Mouse (Mus musculus): Measurements from ENCODE around the gene Shcbp1l. TPM values are rescaled to one million over a fixed set of nuclear protein-coding genes. Genes with fewer than 3 reads are reported as not detected.
A peak's percentile ranks its signal among the peaks of the same experiment; 100 is the strongest.
"Not testable (repeated sequence)": the region's sequence is repeated elsewhere in the genome, so short reads cannot be mapped to it uniquely, and the experiment has no call there.

Shcbp1l gene
- not detected for total RNA-seq (2021)

GRCm38 (mm10) chr1:153424770-153425584, at the start of gene Shcbp1l:
Shcbp1l (plus strand) TSS chr1:153425162.
- intact Hi-C loops (cut with DNase I): no loop called here
- DNase-seq: peak; percentile 41 to 56

GRCm38 (mm10) chr1:153376446-153376845, 48.5 kb upstream of the Shcbp1l start:
- intact Hi-C loops (cut with DNase I): no loop called here
- DNase-seq: peak in 1 of 2 experiments; percentile 17

GRCm38 (mm10) chr1:153378587-153378986, 46.4 kb upstream of the Shcbp1l start:
- no peak for DNase-seq
- intact Hi-C loops (cut with DNase I): no loop called here

GRCm38 (mm10) chr1:153379832-153380231, 45.1 kb upstream of the Shcbp1l start:
- no peak for DNase-seq
- intact Hi-C loops (cut with DNase I): no loop called here

- intact Hi-C loops (cut with DNase I): no loop called here
- no peak for DNase-seq
These were observed 44.1 kb upstream of the Shcbp1l start for GRCm38 (mm10) chr1:153380746-153381282.

- intact Hi-C loops (cut with DNase I): loop anchor here (1.0 to 5.0 kb wide), 5 partner anchors 31 to 338 kb away; no protein-coding TSS in a partner anchor
These were observed 39.9 kb upstream of the Shcbp1l start for GRCm38 (mm10) chr1:153385081-153385480.

GRCm38 (mm10) chr1:153385661-153386060, 39.3 kb upstream of the Shcbp1l start:
- intact Hi-C loops (cut with DNase I): loop anchor here (1.0 to 5.0 kb wide), 8 partner anchors 31 to 338 kb away; partner anchors contain the start of gene Lamc1
- not testable (repeated sequence) for DNase-seq

More at GRCm38 (mm10) chr1:153385081-153385480, 39.9 kb upstream of the Shcbp1l start:
- DNase-seq: peak; percentile 23 to 27

GRCm38 (mm10) chr1:153386271-153387069, 38.5 kb upstream of the Shcbp1l start:
- intact Hi-C loops (cut with DNase I): loop anchor here (1.0 to 5.0 kb wide), 7 partner anchors 36 to 339 kb away; partner anchors contain the start of gene Lamc1
- DNase-seq: peak; percentile 86 to 91

GRCm38 (mm10) chr1:153395706-153396105, 29.3 kb upstream of the Shcbp1l start:
- DNase-seq: peak; percentile 41
- intact Hi-C loops (cut with DNase I): loop anchor here (10.0 kb wide), 1 partner anchor 601 kb away; no protein-coding TSS in a partner anchor

GRCm38 (mm10) chr1:153401765-153402164, 23.2 kb upstream of the Shcbp1l start:
- intact Hi-C loops (cut with DNase I): no loop called here
- DNase-seq: peak; percentile 68 to 85

GRCm38 (mm10) chr1:153407641-153408040, 17.3 kb upstream of the Shcbp1l start:
- DNase-seq; intact Hi-C loops (cut with DNase I): not testable (repeated sequence)

GRCm38 (mm10) chr1:153408296-153408695, 16.7 kb upstream of the Shcbp1l start:
- DNase-seq; intact Hi-C loops (cut with DNase I): not testable (repeated sequence)

- intact Hi-C loops (cut with DNase I); DNase-seq: not testable (repeated sequence)
These were observed 14.0 kb upstream of the Shcbp1l start for GRCm38 (mm10) chr1:153410915-153411314.

GRCm38 (mm10) chr1:153411723-153412122, 13.2 kb upstream of the Shcbp1l start:
- intact Hi-C loops (cut with DNase I): no loop called here
- DNase-seq: no peak

GRCm38 (mm10) chr1:153412663-153413396, 12.1 kb upstream of the Shcbp1l start:
- DNase-seq; intact Hi-C loops (cut with DNase I): not testable (repeated sequence)

- DNase-seq: peak; percentile 11 to 20
- intact Hi-C loops (cut with DNase I): not testable (repeated sequence)
These were observed 11.5 kb upstream of the Shcbp1l start for GRCm38 (mm10) chr1:153413397-153414020.

- DNase-seq: peak; percentile 75 to 76
- intact Hi-C loops (cut with DNase I): not testable (repeated sequence)
These were observed 10.7 kb upstream of the Shcbp1l start for GRCm38 (mm10) chr1:153414114-153414723.

GRCm38 (mm10) chr1:153414962-153415361, 10.0 kb upstream of the Shcbp1l start:
- peak; percentile 56 to 61 for DNase-seq
- intact Hi-C loops (cut with DNase I): no loop called here

GRCm38 (mm10) chr1:153415742-153416141, 9.2 kb upstream of the Shcbp1l start:
- DNase-seq; intact Hi-C loops (cut with DNase I): not testable (repeated sequence)

All from heart, postnatal 10 days (tissue).